Comparison of ENCODE assay signal across 20 mouse cellular contexts in the genomic region with DNA sequence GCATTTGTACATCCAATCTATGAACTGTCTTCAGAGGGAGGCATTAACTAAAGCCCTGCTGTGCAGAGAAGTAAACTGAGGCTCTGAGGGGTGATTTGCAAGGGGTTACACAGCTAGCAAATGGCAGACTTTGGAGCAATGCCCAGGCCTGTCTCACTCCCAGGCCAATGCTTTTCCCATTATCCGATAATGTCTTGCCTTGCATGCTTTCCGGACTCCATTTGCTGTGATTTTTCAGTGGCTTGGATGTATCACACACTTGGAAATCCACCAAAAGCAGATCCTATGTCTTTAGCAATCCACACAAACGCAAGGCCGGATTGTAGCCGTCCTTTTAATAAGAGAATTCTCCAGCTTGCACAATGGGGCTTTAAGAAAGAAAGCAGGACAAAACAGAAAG.
A peak's percentile ranks its signal among the peaks of the same experiment; 100 is the strongest.
DNase-seq lines count a peak whose midpoint lies in the region; ATAC-seq and TF ChIP-seq lines count a peak whose summit lies in the region.
"Had no signal": no experiment of that assay in that cellular context is flagged by ENCODE, and none has a peak within 500 bp of the region (broad histone marks: within the 10 kb centered on the region; RNA-seq: fewer than 3 reads in every experiment).

No protein-coding gene starts in this region.

- H3K27me3 ChIP-seq in lung, embryonic 14.5 days (ENCODE audit: insufficient read depth, low read length): no peaks in the 10 kb centered on the region
- H3K27me3 ChIP-seq: embryonic facial prominence, embryonic 15.5 days; heart, embryonic 13.5 days; hindbrain, embryonic 12.5 days; intestine, embryonic 15.5 days had no signal

- no peak for TF ChIP-seq CTCF in lung, embryonic 14.5 days (IDR thresholded peaks at IDR 0.05; ENCODE audit: low read depth)

- H3K9ac ChIP-seq in lung, embryonic 14.5 days: no peak overlapping the region
- H3K9ac ChIP-seq: embryonic facial prominence, embryonic 15.5 days; heart, embryonic 13.5 days; hindbrain, embryonic 12.5 days; intestine, embryonic 15.5 days had no signal

- 67% methylated on average over 5 of the region's 5 CpGs for WGBS in lung, embryonic 14.5 days

- H3K9me3 ChIP-seq in lung, embryonic 14.5 days (ENCODE audit: low read depth, low read length): no peaks in the 10 kb centered on the region
- H3K9me3 ChIP-seq: embryonic facial prominence, embryonic 15.5 days; heart, embryonic 13.5 days; hindbrain, embryonic 12.5 days; intestine, embryonic 15.5 days had no signal

- no peaks in the 10 kb centered on the region for H3K4me1 ChIP-seq in lung, embryonic 14.5 days (ENCODE audit: insufficient read depth)
- H3K4me1 ChIP-seq in brown adipose tissue, adult 24 weeks (ENCODE audit: control insufficient read depth, insufficient read depth, insufficient read length, low read length): no peaks in the 10 kb centered on the region
- H3K4me1 ChIP-seq: embryonic facial prominence, embryonic 15.5 days; hindbrain, embryonic 12.5 days; intestine, embryonic 15.5 days had no signal

- no peak for ATAC-seq in lung, embryonic 14.5 days (ENCODE audit: insufficient read depth)
- ATAC-seq: forebrain, embryonic 16.5 days; intestine, embryonic 15.5 days had no signal

- DNase-seq in heart, adult 11 months: peak; percentile 58
- DNase-seq in heart, adult 8-10 months (ENCODE audit: low spot score): no peak
- peak; percentile 57 for DNase-seq in lung, embryonic 14.5 days
- DNase-seq in lung, postnatal 25 days (ENCODE audit: low spot score): no peak
- DNase-seq in adipocyte (ENCODE audit: low spot score): peak; percentile 79
- DNase-seq: adrenal gland, adult 8-10 months; adrenal gland, postnatal 36 days; cerebellum, adult 18-20 months; cerebellum, adult 9-11 months; cerebellum, postnatal 36 days; gastrocnemius, postnatal 10 days; heart, adult 2 months; heart, postnatal 36 days had no signal

- H3K27ac ChIP-seq in lung, embryonic 14.5 days (ENCODE audit: low read depth): no peak overlapping the region
- H3K27ac ChIP-seq in brown adipose tissue, adult 24 weeks (replicated peaks; ENCODE audit: low read depth, low read length): 0 out of 2 replicates have a peak overlapping the region, but pooled peaks have one; percentile 7
- H3K27ac ChIP-seq: embryonic facial prominence, embryonic 15.5 days; heart, adult 2 months; heart, embryonic 13.5 days; hindbrain, embryonic 12.5 days; intestine, embryonic 15.5 days had no signal

- no peaks in the 10 kb centered on the region for H3K36me3 ChIP-seq in lung, embryonic 14.5 days (ENCODE audit: insufficient read depth)
- H3K36me3 ChIP-seq: embryonic facial prominence, embryonic 15.5 days; heart, embryonic 13.5 days; hindbrain, embryonic 12.5 days; intestine, embryonic 15.5 days had no signal

- no peak overlapping the region for H3K4me2 ChIP-seq in lung, embryonic 14.5 days
- H3K4me2 ChIP-seq: embryonic facial prominence, embryonic 15.5 days; heart, embryonic 13.5 days; hindbrain, embryonic 12.5 days; intestine, embryonic 15.5 days had no signal

- no peak overlapping the region for H3K4me3 ChIP-seq in lung, embryonic 14.5 days (ENCODE audit: low read depth, low read length)
- no peak overlapping the region for H3K4me3 ChIP-seq in brown adipose tissue, adult 24 weeks (ENCODE audit: insufficient read depth, low read depth, low read length)
- H3K4me3 ChIP-seq: embryonic facial prominence, embryonic 15.5 days; erythroblast, embryonic 14.5 days; heart, adult 2 months; heart, embryonic 13.5 days; hindbrain, embryonic 12.5 days; intestine, embryonic 15.5 days had no signal

Comparison
In these comparisons a context has a peak if more than half of its experiments do, and no peak if none do; other contexts are left out.
1. DNase-seq: peak in heart, adult 11 months (single experiment), lung, embryonic 14.5 days (single experiment) and adipocyte (single experiment); none in heart, adult 8-10 months (single experiment) and lung, postnatal 25 days (single experiment).